Mouse (Mus musculus) midbrain, embryonic 12.5 days (tissue): ENCODE data around the gene Adh6a. TPM values are rescaled to one million over a fixed set of nuclear protein-coding genes. Genes with fewer than 3 reads are reported as not detected.

Experiments used
- ATAC-seq: fragments of 200-750 bp; cut with Nextera tagmentation; 2 replicates; pipeline ENCODE4 v1.8.0; 2017; ENCODE audit warnings: low read depth, moderate TSS enrichment, moderate library complexity; ENCODE audit not compliant: low FRiP score
- H3K27ac ChIP-seq: fragments of 300-500 bp; sonication (generic); replicated peaks from 2 replicates; pipeline ENCODE4 v1.5.1; 2016; ENCODE audit warnings: mild to moderate bottlenecking
- H3K27me3 ChIP-seq: fragments of 300-500 bp; sonication (generic); 2 replicates; pipeline ENCODE4 v1.6.1; 2016; ENCODE audit warnings: mild to moderate bottlenecking
- H3K36me3 ChIP-seq: fragments of 300-500 bp; sonication (generic); 2 replicates; pipeline ENCODE4 v1.6.1; 2016
- H3K4me1 ChIP-seq: fragments of 300-500 bp; sonication (generic); 2 replicates; pipeline ENCODE4 v1.6.1; 2016
- H3K4me2 ChIP-seq: fragments of 300-500 bp; sonication (generic); replicated peaks from 2 replicates; pipeline ENCODE4 v1.6.1; 2016; ENCODE audit warnings: mild to moderate bottlenecking, moderate library complexity
- H3K4me3 ChIP-seq: fragments of 300-500 bp; sonication (generic); 2 replicates; pipeline ENCODE4 v1.5.1; 2016; ENCODE audit warnings: mild to moderate bottlenecking
- H3K9ac ChIP-seq: fragments of 300-500 bp; sonication (generic); replicated peaks from 2 replicates; pipeline ENCODE4 v1.6.1; 2016; ENCODE audit warnings: mild to moderate bottlenecking, moderate library complexity
- H3K9me3 ChIP-seq: fragments of 300-500 bp; sonication (generic); 2 replicates; pipeline ENCODE4 v1.6.1; 2016; ENCODE audit warnings: mild to moderate bottlenecking
- whole genome bisulfite sequencing: fragments of 180-500 bp; shearing (Covaris S2); methylation state at CpG from one replicate; pipeline ENCODE4 v1.1.7; 2016; 5-methylcytosine and 5-hydroxymethylcytosine counted together
- polyA plus RNA-seq: library from polyadenylated mRNA; unstranded; fragments of >200 nt; fragmentation: Nextera tagmentation; extraction: Ambion mirVana; gene quantifications from 2 replicates; pipeline ENCODE4 v1.2.1, GENCODE M21; 2016

Adh6a gene
- polyA plus RNA-seq, 1 experiment from 2014 or later: not detected

DNA sequence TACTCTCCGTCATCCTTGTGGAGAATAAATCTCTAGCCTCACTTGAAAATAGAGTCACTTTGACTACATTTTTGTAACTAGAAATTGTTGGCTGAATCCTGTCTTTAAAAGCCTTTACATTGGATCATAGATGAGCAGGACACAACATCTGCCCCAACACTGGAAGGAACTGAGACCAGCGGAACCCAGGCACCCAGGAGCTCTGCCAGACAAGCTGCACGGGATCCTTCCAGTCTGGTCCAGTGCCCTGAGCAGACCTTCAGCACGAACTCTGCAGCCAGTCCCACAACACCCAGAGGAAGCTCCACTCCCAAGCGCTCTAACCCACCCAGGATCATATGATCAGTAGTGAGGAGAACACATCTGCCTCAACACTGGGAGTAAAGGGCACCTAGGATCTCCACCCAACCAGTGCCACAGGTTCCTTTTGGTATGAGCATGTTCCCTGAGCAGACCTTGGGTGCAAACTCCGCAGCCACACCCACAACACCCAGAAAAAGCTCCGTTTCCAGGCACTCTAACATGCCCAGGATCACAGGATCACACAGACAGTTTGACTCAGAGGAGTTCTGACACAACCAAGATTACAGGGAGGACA lies 19.7 kb upstream of the Adh6a start:
- peaks cover 4% of the 10 kb centered on the region for H3K9me3 ChIP-seq
- ATAC-seq: no peak
- H3K4me3 ChIP-seq: no peak overlapping the region
- H3K4me2 ChIP-seq: no peak overlapping the region
- 89% methylated on average over 7 of the region's 7 CpGs for WGBS
- H3K9ac ChIP-seq: no peak overlapping the region
- no peaks in the 10 kb centered on the region for H3K36me3 ChIP-seq
- no peaks in the 10 kb centered on the region for H3K4me1 ChIP-seq
- H3K27ac ChIP-seq: no peak overlapping the region
- no peaks in the 10 kb centered on the region for H3K27me3 ChIP-seq

GRCm38 (mm10) chr3:138300130-138300529 lies 13.0 kb upstream of the Adh6a start:
- no peak overlapping the region for H3K9ac ChIP-seq
- H3K36me3 ChIP-seq: no peaks in the 10 kb centered on the region
- no peak overlapping the region for H3K4me2 ChIP-seq
- no peaks in the 10 kb centered on the region for H3K27me3 ChIP-seq
- no peak for ATAC-seq
- no peaks in the 10 kb centered on the region for H3K4me1 ChIP-seq
- H3K9me3 ChIP-seq: peaks cover 8% of the 10 kb centered on the region
- no peak overlapping the region for H3K27ac ChIP-seq
- no peak overlapping the region for H3K4me3 ChIP-seq
- 91% methylated on average over 9 of the region's 9 CpGs for WGBS

DNA sequence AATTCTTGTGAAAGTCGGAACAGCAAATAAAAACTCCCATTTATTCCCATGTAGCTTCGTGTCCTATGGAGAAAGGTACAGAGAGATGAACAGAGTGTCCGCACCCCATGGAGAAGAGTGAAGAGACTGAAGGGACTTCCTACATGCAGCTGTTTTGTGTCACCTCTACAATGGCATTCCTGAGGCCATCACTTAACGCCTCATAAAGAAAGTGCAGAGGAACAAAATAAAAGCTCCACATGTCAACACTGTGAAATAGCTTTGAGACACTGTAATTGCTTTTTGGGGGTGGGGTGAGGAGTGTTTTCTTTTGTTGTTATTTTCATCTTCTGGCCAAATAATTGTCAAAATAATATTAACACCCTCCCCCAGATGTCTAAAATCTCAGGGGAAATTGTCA lies 10.4 kb upstream of the Adh6a start:
- Histone ChIP-seq H3K27ac (no peak overlapping the region), H3K36me3 (no peaks in the 10 kb centered on the region), H3K4me2 (no peak overlapping the region), H3K4me3 (no peak overlapping the region), H3K27me3 (no peaks in the 10 kb centered on the region), H3K4me1 (no peaks in the 10 kb centered on the region), H3K9me3 (peaks cover 8% of the 10 kb centered on the region), H3K9ac (no peak overlapping the region)
- 75% methylated on average over 4 of the region's 4 CpGs for WGBS
- no peak for ATAC-seq

DNA sequence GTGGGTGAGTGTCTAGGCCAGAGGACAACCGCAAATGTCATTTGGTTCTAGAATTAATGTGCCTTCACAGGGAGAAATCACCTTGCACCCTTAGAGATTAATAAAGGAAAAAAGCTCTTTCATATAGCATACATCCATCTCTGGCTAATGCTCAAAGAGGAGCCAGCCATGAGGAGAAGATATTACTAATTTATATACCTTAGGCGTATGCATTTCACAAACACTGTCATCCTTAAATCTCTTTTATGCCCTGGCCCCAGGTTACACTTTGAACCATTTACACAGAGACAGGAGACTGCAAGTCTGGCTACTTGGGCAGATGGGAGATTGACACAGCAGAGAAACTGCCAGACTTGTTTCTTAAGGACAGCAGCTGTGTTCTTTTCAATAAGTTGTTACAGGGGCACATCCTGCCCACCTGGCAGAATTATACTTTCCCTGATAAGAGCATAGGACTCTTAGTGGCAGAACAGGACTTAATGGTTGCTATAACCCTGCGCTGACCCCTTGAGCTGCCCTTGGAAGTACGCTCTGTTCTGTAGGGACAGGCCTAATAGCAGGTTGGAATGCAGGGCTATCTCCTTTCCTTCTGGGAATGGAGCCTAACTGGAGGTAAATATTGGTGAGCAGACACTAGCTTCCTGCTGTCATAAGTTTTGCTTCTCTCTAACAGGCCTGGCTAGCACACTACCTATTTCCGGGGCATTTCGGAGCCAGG lies 9.2 kb upstream of the Adh6a start:
- Histone ChIP-seq H3K9me3 (no peaks in the 10 kb centered on the region), H3K4me2 (no peak overlapping the region), H3K4me3 (no peak overlapping the region), H3K27me3 (no peaks in the 10 kb centered on the region), H3K27ac (no peak overlapping the region), H3K36me3 (no peaks in the 10 kb centered on the region), H3K4me1 (no peaks in the 10 kb centered on the region), H3K9ac (no peak overlapping the region)
- no peak for ATAC-seq
- WGBS: 92% methylated on average over 6 of the region's 6 CpGs

GRCm38 (mm10) chr3:138304489-138304871 lies 8.6 kb upstream of the Adh6a start:
- no peaks in the 10 kb centered on the region for H3K36me3 ChIP-seq
- WGBS: 57% methylated on average over 4 of the region's 4 CpGs
- no peak for ATAC-seq
- H3K27ac ChIP-seq: no peak overlapping the region
- H3K4me1 ChIP-seq: no peaks in the 10 kb centered on the region
- no peaks in the 10 kb centered on the region for H3K9me3 ChIP-seq
- no peak overlapping the region for H3K4me2 ChIP-seq
- no peaks in the 10 kb centered on the region for H3K27me3 ChIP-seq
- no peak overlapping the region for H3K9ac ChIP-seq
- no peak overlapping the region for H3K4me3 ChIP-seq

DNA sequence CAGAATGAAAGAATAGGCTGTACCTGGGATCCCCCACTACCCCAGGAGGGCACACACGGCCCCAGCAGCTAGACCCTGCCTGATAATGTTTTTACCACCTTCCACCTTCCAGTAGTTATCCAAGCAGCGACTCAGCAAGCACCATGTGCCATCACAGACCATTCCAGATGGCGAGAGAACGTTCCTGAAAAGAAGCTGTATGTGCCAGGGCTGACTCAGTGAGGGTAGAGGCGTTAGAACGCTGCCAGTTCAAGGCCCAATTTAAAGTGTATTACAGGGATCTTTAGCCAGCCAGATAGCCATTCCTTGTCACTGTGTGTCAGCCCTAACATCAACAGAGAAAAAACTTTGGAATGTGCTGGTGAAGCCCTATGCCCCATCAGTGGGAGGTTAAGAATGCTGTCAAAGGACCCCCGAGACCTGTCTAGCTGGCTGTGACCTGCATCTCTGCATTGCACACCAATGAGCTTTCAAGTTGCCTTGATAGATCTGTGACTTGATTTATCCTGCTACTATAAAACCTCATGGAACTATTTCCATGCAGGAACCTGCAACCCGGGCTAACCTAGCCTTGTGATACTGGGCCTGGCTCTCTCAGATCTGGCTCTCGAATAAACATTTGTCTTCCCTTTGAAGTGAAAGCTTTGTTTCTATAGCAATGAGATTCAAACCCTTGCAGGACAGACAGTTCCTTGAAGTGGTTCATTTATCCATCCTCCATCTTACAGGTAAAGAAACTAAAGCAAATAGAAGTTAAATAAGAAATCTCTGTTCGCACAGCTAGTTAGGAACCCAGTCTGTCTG lies 7.4 kb upstream of the Adh6a start:
- Histone ChIP-seq H3K36me3 (no peaks in the 10 kb centered on the region), H3K4me3 (no peak overlapping the region), H3K27ac (no peak overlapping the region), H3K9me3 (no peaks in the 10 kb centered on the region), H3K27me3 (no peaks in the 10 kb centered on the region), H3K4me2 (no peak overlapping the region), H3K9ac (no peak overlapping the region), H3K4me1 (no peaks in the 10 kb centered on the region)
- ATAC-seq: no peak
- 76% methylated on average over 10 of the region's 10 CpGs for WGBS

DNA sequence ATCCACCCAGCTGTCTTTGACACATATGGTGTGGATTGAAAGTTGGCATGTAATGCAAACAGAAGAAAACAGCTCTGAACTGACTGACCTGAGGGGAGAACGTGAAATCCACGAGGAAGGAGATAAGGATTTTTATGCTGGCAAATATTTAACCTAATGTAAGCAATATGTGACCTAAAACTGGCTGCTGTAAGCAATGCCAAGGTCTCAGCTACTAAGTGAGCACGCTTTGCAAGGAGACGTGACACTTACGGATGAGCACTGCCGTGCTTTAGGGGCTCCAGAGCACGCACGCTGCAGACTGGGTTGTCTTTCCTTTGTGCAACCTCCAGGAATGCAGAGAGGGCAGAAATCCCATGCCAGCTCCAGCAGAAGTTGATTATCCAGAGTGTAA lies 6.8 kb upstream of the Adh6a start:
- Histone ChIP-seq H3K9ac (no peak overlapping the region), H3K36me3 (no peaks in the 10 kb centered on the region), H3K9me3 (no peaks in the 10 kb centered on the region), H3K27me3 (no peaks in the 10 kb centered on the region), H3K4me1 (no peaks in the 10 kb centered on the region), H3K4me3 (no peak overlapping the region), H3K27ac (peak overlapping the region; percentile 22; the same call in 1 of the 2 replicates), H3K4me2 (no peak overlapping the region)
- 59% methylated on average over 8 of the region's 8 CpGs for WGBS
- ATAC-seq: no peak

GRCm38 (mm10) chr3:138309910-138310309 lies 3.2 kb upstream of the Adh6a start:
- H3K4me2 ChIP-seq: no peak overlapping the region
- H3K27ac ChIP-seq: no peak overlapping the region
- H3K4me3 ChIP-seq: no peak overlapping the region
- no peaks in the 10 kb centered on the region for H3K27me3 ChIP-seq
- H3K9ac ChIP-seq: no peak overlapping the region
- no peaks in the 10 kb centered on the region for H3K9me3 ChIP-seq
- 92% methylated on average over 8 of the region's 8 CpGs for WGBS
- no peak for ATAC-seq
- H3K36me3 ChIP-seq: no peaks in the 10 kb centered on the region
- no peaks in the 10 kb centered on the region for H3K4me1 ChIP-seq

DNA sequence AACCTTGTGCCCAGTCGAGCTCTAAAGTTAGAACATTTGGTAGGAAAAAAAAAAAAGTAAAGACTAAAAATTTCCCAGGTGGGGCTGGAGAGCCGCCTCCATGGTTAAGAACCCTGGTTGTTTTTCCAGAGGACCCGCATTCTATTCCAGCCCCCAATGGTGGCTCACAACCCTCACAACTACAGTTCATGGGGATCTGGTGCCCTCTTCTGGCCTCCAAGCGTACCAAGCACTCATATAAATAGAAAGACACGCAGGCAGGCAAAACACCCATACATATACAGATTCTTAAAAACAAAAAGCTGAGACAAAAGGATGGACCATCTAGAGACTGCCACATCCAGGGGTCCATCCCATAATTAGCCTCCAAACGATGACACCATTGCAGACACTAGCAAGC lies 2.1 kb upstream of the Adh6a start:
- H3K4me1 ChIP-seq: no peaks in the 10 kb centered on the region
- ATAC-seq: no peak
- H3K4me3 ChIP-seq: no peak overlapping the region
- H3K4me2 ChIP-seq: no peak overlapping the region
- H3K27ac ChIP-seq: no peak overlapping the region
- no peaks in the 10 kb centered on the region for H3K27me3 ChIP-seq
- 80% methylated on average over 6 of the region's 6 CpGs for WGBS
- H3K9me3 ChIP-seq: no peaks in the 10 kb centered on the region
- no peak overlapping the region for H3K9ac ChIP-seq
- no peaks in the 10 kb centered on the region for H3K36me3 ChIP-seq

DNA sequence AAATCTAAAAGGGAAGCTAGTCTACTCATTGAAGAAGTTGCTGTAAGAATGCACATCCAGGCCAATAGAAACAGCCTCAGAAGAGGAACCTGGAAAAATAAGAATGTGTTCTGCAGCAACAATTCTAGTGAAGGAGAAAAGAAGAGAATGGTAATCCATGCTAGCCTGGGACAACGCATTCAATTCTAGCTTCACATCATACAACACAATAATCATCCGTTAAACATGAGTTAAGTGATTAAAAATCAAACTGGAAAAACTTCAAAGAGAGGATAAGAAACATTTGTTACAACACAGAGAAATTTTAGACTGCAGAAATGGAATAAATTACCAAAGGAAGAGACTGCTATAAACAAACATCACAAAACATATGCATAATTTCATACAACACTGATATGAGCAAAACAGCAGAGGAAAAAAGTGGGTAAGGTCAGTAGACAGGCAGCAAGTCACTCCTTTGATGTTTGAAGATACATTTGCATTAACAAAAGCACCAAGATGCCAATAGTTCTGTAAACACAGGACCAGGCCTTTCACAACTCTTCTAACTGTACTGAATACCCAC lies 3.9 kb downstream of the Adh6a start:
- Histone ChIP-seq H3K9ac (no peak overlapping the region), H3K4me3 (no peak overlapping the region), H3K9me3 (no peaks in the 10 kb centered on the region), H3K36me3 (no peaks in the 10 kb centered on the region), H3K27ac (no peak overlapping the region), H3K27me3 (no peaks in the 10 kb centered on the region), H3K4me1 (no peaks in the 10 kb centered on the region), H3K4me2 (no peak overlapping the region)
- WGBS: 86% methylated on average over 2 of the region's 2 CpGs
- no peak for ATAC-seq

- H3K9me3 ChIP-seq: no peaks in the 10 kb centered on the region
- ATAC-seq: no peak
These were observed 11.9 kb downstream of the Adh6a start for GRCm38 (mm10) chr3:138325001-138325400.

DNA sequence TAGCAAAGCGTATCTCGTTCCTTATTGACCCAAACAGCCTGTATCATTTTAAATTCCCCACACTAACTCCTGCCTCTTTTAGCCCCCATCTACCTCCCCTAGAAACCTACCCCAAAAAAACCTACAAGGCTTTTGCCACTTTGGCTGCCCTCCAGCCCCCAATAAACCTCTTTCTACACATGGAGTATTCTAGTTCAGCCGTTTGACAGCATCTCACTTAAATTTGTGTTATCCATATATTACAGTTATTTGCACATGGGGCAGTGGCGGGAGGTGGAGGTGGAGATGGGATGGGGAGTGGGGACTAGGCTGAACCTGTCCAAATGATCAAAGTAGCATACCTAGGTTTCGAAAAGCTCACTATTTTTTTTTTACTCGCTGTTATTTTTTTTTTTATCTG lies 12.4 kb downstream of the Adh6a start:
- no peak for ATAC-seq
- Histone ChIP-seq H3K9me3 (no peaks in the 10 kb centered on the region), H3K4me2 (no peak overlapping the region), H3K36me3 (no peaks in the 10 kb centered on the region), H3K4me3 (no peak overlapping the region), H3K4me1 (no peaks in the 10 kb centered on the region), H3K9ac (no peak overlapping the region), H3K27me3 (no peaks in the 10 kb centered on the region), H3K27ac (no peak overlapping the region)
- WGBS: 89% methylated on average over 6 of the region's 6 CpGs

More at GRCm38 (mm10) chr3:138325001-138325400, 11.9 kb downstream of the Adh6a start:
- Histone ChIP-seq H3K4me2 (no peak overlapping the region), H3K27me3 (no peaks in the 10 kb centered on the region), H3K9ac (no peak overlapping the region), H3K27ac (no peak overlapping the region), H3K36me3 (no peaks in the 10 kb centered on the region), H3K4me3 (no peak overlapping the region), H3K4me1 (no peaks in the 10 kb centered on the region)
- 95% methylated on average over 17 of the region's 17 CpGs for WGBS
